Mouse (Mus musculus) bone marrow macrophage, adult 2 months (primary cell): ENCODE data around the gene Prr15l. TPM values are rescaled to one million over a fixed set of nuclear protein-coding genes. Genes with fewer than 3 reads are reported as not detected.

Experiments used
- H3K27ac ChIP-seq: 2 replicates; pipeline ENCODE4 v1.5.1; 2012; ENCODE audit warnings: low read depth, low read length; ENCODE audit not compliant: insufficient read depth
- H3K4me1 ChIP-seq: 2 replicates; pipeline ENCODE4 v1.6.1; 2012; ENCODE audit warnings: low read length; ENCODE audit not compliant: control insufficient read depth, insufficient read depth
- H3K4me3 ChIP-seq: 2 replicates; pipeline ENCODE4 v1.5.1; 2012; ENCODE audit warnings: mild to moderate bottlenecking, low read length, moderate library complexity; ENCODE audit not compliant: insufficient read depth
- CTCF ChIP-seq: IDR thresholded peaks from 2 replicates; pipeline ENCODE4 v1.5.1; 2012; ENCODE audit warnings: low read depth, mild to moderate bottlenecking, low read length, moderate library complexity
- POLR2A ChIP-seq: IDR thresholded peaks from 2 replicates; pipeline ENCODE4 v1.6.1; 2012; ENCODE audit warnings: mild to moderate bottlenecking, low read depth, low read length, borderline replicate concordance
- polyA plus RNA-seq: library from polyadenylated mRNA; stranded (reverse); fragments of >200 nt; gene quantifications from 2 replicates; pipeline ENCODE4 v1.2.4, GENCODE M21; 2012; ENCODE audit not compliant: missing spikeins, insufficient read depth, insufficient read length

Prr15l gene
- not detected in 2 replicates for polyA plus RNA-seq

DNA sequence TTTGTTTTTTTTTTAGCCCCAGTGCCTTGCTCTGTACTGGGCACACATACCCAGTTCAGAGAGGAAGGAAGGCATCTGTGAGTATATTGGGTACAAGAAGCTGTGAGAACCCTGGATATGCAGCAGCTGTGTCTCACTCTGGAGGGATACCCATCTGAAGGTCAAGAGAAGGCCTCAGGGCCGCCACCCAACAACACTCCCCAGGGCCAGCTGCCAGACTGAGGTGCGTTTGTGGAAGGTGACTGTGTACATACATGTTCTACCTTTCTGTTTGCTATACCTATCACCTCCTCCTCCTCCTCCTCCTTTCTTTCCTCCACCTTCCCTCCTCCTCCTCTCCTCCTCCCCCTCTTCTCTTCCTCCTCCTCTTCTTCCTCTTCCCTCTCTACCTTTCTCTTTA lies at the start of gene Prr15l:
Gene Prr15l, plus strand, starts transcription at position 17 of the 400 bp plus-strand sequence.
- Histone ChIP-seq H3K4me3 (no peak within 1 kb of the TSS), H3K4me1 (no peaks in the 10 kb centered on the region), H3K27ac (no peak within 1 kb of the TSS)
- TF ChIP-seq POLR2A (no peak), CTCF (no peak)

- no peak overlapping the region for H3K4me3 ChIP-seq
- no peak for TF ChIP-seq CTCF
- no peak for TF ChIP-seq POLR2A
- H3K27ac ChIP-seq: no peak overlapping the region
- peaks cover 7% of the 10 kb centered on the region for H3K4me1 ChIP-seq
These were observed 49.2 kb upstream of the Prr15l start for GRCm38 (mm10) chr11:96878715-96879114.

DNA sequence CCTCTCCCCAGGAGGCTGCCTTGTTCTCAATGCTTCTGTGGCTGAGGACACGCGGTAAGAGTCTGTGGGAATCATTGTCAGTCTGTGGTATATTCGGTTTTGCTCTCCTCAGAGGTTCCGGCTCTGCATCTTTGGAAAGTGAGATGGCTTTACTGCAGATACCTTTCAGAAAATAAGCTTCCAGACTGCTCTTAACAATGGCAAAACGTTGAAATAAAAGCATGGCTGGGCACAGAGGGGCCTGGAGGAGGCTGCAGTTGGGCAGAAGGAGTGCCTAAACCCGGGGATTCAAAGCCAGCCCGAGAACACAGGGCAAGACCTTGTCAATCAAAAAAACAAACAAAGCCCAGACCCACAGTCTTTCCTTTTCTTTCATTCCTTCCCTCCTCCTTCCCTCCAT lies 48.5 kb upstream of the Prr15l start:
- Histone ChIP-seq H3K4me1 (peaks cover 7% of the 10 kb centered on the region), H3K27ac (no peak overlapping the region), H3K4me3 (no peak overlapping the region)
- TF ChIP-seq POLR2A (no peak), CTCF (no peak)

GRCm38 (mm10) chr11:96880296-96880695 lies 47.6 kb upstream of the Prr15l start:
- Histone ChIP-seq H3K4me1 (peaks cover 7% of the 10 kb centered on the region), H3K27ac (no peak overlapping the region), H3K4me3 (no peak overlapping the region)
- TF ChIP-seq CTCF: no peak
- no peak for TF ChIP-seq POLR2A

GRCm38 (mm10) chr11:96885901-96886340 lies 42.0 kb upstream of the Prr15l start:
- Histone ChIP-seq H3K4me1 (peaks cover 9% of the 10 kb centered on the region), H3K4me3 (no peak overlapping the region), H3K27ac (no peak overlapping the region)
- TF ChIP-seq POLR2A (no peak), CTCF (no peak)

- Histone ChIP-seq H3K27ac (no peak overlapping the region), H3K4me1 (peaks cover 9% of the 10 kb centered on the region), H3K4me3 (no peak overlapping the region)
- TF ChIP-seq CTCF: no peak
- no peak for TF ChIP-seq POLR2A
These were observed 40.9 kb upstream of the Prr15l start for GRCm38 (mm10) chr11:96886942-96887546.

DNA sequence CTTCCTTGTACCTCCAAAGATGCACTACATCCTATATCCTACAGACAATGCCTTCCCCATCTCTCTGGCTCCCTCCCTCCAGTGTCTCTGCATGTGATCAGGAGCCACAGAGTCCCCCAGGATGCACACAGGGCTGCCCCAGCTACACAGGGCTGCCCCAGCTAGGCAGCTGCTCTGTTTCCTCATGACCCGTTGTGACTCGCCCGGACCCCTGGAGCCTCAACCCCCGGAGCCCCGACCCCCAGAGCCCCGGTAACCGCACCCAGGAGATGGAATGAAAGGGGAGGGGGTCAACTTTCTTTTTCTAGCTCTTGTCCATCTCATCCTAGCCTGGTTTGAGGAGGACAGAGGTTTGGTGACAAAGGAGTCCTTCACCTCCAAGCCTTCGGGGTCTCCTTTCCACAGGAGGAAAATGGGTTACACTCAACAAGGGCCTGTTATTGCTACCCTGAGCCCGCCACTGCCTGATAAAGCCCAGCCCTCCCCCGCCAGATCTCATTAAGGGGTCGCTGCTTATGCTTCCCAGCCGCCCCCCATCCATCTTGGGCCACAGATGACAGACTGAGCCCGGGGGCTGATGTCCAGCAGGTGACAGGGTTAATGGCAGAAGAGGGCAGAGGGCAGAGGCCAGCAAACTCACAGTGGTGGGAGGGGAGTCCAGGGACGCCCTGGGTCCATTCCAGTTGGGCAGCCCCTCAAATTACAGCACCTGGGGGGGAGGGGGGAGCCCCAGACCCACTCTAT lies 35.9 kb upstream of the Prr15l start:
- no peak for TF ChIP-seq CTCF
- no peak for TF ChIP-seq POLR2A
- Histone ChIP-seq H3K27ac (no peak overlapping the region), H3K4me3 (no peak overlapping the region), H3K4me1 (peaks cover 15% of the 10 kb centered on the region)

DNA sequence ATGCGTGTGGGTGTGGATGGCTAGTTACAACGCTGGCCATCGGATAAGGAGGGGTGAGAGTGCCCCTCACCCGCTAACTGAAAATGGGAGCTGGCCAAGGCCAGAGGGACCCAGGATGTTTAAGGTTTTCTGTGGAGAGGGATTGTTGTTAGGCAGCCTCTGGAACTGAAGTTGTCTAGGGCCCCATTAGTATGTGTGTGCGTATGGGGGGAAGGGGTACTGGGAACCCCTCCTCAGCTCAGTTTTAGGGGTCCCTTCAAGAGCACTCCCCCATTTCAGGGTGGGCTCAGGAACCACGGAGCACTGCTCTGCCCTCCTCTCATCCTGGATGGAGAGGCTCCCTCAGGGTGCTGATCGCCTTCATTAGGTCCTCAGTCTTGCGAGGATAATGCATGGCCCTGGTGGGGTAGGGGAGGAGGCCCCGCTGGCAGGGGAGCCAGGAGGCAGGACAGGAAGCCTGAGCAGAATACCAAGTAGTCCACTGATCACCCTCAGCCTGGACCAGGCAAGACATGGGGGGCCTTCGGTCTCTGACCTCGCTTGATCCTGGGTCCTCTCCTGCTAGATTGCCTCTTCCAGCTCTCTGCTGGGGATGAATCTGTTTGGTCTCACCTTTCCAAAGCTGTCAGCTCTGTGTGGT lies 34.6 kb upstream of the Prr15l start:
- no peak overlapping the region for H3K4me3 ChIP-seq
- peaks cover 15% of the 10 kb centered on the region for H3K4me1 ChIP-seq
- H3K27ac ChIP-seq: no peak overlapping the region
- TF ChIP-seq POLR2A: no peak
- TF ChIP-seq CTCF: no peak

- Histone ChIP-seq H3K27ac (peak overlapping the region; percentile 77), H3K4me3 (peak overlapping the region; percentile 7; the same call in 1 of the 2 replicates), H3K4me1 (peaks cover 15% of the 10 kb centered on the region)
- TF ChIP-seq POLR2A (no peak), CTCF (no peak)
These were observed 32.0 kb upstream of the Prr15l start for GRCm38 (mm10) chr11:96895886-96896285.
